Mouse (Mus musculus) right cerebral cortex, postnatal 4 days (tissue): ENCODE measurements around the gene Ren1.

Experiments
- DNase-seq: peaks from one replicate; pipeline ENCODE4 v3.0.0-alpha.2; 2022

Ren1 gene

DNA sequence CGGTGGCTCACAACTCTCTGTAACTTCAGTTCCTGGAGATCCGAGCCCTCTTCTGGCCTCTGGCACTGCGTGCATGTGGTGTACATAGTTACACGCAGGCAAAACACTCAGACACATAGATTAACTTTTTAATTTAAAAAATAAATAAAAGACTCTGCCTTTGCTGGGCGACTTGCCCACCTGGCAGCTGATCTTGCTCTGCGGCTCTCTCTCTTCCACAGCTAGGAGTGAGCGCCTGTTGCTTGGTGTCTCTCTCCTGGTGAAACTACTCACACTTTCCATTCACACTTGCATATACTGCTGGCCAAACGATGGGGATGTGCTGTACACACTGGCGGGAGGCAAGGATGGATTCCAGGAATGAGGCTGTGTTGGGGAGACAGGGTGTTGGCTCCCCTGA is 3.8 kb upstream of the Ren1 start:
- DNase-seq = peak; percentile 59

DNA sequence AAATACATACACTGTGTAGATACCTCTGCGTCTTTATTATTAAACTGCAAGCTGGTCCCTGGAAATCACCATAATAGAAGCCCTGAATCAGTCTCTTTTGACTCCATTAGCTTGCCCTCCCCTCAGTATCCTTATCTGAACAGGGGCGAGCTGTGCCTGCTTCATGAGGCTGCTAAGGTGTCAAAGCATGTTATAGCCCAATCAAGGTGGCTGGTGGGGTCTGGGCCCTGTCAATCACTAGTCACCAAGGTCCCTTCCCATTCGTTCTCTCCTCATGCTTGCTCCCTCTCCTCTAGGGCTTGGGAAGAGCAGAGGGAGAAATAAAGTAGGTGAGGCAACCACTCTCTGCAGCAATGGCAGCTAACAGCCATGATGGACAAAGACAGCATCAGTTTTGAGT is 3.1 kb upstream of the Ren1 start:
- DNase-seq = no peak

DNA sequence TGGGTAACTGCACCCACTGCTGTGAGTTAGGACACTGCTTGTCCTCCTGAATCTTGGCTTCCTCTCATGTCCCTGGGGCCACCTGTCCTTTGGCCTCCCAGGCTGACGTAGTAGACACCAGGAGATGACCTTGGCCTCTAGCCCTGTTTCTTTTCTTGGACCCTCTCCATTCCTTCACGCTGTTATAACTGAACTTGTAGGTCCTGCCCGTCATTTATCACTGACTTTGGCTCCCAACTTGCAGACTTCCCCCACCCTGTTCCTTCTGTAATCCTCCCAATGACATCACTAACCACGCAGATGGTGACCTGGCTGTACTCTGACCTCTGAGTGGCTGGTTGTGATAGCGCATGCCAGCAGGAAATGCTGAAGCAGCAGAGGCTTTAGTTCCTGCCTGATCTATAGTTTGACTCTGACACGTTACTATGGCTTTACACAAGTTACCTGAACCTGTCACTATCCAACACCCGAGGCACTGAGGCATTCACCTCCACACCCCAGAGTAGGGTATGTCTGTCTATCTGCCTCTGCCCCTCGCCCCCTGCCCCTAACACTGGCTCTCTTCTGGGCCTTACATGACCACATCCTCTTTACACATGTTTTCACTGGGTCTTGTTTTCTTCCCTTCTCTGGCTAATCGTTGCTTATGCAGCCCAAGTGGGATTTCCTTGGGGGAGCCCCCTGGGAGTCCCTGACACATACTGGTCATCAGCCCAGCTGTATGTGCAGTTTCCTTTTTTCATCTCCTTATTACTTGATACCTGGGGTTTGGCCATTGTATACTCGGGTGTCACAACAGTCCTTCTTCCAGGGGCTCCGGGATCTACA is 2.4 kb upstream of the Ren1 start:
- DNase-seq = no peak

DNA sequence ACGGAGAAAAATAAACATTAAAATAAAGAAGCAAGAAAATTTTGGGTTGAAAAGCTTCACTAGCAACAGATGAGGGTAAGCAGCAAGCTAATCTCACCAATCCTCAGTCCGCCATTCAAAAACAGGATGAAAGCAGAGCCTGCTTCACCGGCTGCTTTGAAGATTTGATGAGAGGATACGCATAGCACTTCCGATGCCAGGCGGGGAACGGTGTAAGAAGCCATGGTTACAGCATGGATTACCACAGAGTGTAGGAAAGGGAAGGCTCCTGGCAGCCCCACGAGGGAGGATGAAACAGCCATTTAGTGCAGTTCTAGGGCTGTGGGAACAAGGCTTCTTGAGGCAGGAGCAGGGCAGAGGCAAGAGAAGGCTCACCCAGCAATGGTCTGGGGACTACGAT is 1.5 kb downstream of the Ren1 start:
- DNase-seq = peak; percentile 51

DNA sequence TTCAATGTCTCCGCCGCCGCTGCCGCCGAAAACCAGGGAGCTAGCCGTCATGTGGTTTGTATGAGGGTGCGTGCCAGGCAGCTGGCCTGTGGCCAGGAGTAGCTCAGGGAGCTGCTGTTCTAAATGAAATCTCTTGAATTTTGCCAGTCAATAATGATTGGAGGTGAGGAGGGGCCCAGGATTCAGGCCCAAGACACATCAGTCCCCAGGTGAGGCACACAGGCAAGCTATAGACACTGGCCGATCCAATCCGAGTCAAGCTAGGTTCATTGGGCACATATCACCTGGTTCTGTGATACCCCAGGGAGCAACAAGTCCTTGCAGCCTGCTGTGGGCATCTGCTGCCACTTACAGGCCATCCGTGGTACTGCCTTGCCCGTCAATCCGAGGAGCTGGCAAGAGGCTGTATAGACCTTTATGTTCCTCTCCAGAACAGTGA is 3.1 kb downstream of the Ren1 start:
- peak; percentile 87 for DNase-seq

DNA sequence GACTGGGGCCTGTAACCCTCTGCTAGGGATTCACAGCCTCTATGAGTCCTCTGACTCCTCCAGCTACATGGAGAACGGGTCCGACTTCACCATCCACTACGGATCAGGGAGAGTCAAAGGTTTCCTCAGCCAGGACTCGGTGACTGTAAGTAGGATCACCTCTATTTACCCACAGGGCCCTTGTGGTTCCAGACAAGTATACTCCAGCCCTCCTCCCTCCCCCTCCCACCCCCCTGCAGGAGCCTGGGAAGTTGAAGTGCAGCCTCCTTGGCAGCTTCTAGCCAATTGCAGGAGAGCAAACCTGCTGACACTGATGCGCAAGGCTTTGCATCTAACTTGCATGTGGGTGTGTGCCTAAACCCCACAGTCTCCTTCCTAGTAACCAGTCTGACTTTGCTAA is 5.2 kb downstream of the Ren1 start:
- no peak for DNase-seq

DNA sequence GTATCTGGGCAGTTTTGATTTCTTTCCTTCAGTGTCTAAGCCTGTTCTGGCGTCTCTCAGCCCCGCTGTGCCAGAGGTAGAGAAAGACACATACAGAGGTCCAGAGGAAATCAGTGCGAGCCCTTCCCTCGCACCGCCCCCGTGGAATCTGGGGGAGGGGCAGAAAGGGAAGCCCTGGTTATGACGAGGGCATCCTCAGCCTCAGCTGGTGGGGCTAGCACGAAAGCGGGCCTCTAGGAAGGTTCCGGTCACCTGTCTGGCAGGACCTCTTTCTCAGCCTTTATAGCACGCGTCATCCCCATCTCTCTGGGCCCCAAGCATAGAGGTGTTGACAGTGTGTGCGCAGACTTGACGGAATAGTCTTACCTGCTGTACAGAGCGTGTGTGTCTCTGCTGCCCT is 5.6 kb downstream of the Ren1 start:
- no peak for DNase-seq

- no peak for DNase-seq
These were observed 6.0 kb downstream of the Ren1 start for GRCm38 (mm10) chr1:133356330-133356729.

DNA sequence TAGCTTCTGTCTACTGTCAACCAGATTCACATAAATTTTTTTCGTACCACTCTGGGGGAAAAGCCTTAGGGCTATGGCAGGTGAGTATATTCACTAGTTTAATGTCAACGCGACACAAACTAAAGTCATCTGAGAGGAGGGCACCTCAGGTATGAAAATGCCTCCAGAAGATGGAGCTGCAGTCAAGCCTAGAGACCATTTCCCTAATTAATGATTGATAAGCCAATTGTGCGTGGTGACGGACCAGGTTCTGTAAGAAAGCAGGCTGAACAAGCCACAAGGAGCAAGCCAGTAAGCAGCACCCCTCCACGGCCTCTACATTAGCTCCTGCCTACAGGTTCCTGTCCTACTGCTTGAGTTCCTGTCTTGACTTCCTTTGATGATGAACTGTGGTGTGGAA is 10.7 kb downstream of the Ren1 start:
- no peak for DNase-seq

DNA sequence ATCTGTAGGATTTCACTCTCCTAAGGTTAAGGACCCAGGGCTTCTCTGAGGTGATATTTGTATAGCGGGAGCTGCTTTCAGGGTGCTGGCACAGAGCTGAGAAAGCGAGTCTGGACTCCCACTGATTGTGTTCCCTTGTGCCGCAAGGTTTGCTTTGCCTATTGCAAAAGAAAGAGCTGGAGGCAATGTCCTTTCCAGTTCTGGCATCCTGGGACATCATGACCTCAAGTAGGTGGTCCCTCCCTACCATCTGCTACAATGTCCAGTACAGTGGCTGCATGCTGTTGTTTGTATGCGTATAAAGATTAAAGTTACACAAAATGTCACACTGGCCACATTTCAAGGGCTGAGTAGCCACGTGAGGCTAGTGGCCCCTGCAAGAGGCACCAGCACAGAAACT is 11.8 kb downstream of the Ren1 start:
- DNase-seq = no peak

DNA sequence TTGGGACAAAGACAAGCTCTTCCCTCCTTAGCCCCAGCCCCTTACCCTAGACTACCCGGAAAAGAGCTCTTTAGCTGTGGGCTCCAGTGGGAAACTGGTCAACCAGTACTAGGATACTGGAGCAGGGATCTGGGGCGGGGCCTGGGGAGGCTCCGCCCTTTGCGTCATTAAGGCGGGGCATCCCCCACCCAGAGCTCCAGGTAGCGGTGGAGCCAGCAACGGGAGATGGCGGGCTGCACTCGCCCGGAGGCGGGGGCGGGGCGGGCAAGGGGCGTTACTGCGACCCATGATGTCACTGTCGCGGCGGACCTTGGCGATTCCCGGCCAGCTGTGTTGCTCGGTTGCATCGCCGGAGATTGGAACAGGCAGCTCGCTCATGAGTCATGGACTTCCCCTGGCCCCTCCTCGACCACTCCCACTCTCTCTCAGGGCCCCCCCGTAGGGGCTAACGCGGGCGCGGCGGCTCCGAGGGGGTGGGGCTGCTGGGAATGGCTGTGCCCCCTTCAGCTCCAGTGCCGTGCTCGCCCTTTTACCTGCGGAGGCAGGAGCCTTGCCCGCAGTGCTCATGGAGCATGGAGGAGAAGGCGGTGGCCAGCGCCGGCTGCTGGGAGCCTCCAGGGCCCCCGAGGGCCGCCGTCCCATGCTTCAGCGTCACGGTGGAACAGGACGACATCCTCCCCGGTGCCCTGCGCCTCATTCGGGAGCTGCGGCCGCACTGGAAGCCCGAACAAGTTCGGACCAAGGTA is 13.1 kb downstream of the Ren1 start, which contains the start of gene Etnk2:
TSS of gene Etnk2 (plus strand) at position 297 of the 746 bp plus-strand sequence.
- DNase-seq = peak; percentile 71

- DNase-seq = no peak
These were observed 13.8 kb downstream of the Ren1 start for GRCm38 (mm10) chr1:133364022-133364630.

- no peak for DNase-seq
These were observed 14.6 kb downstream of the Ren1 start for GRCm38 (mm10) chr1:133364890-133365289.

DNA sequence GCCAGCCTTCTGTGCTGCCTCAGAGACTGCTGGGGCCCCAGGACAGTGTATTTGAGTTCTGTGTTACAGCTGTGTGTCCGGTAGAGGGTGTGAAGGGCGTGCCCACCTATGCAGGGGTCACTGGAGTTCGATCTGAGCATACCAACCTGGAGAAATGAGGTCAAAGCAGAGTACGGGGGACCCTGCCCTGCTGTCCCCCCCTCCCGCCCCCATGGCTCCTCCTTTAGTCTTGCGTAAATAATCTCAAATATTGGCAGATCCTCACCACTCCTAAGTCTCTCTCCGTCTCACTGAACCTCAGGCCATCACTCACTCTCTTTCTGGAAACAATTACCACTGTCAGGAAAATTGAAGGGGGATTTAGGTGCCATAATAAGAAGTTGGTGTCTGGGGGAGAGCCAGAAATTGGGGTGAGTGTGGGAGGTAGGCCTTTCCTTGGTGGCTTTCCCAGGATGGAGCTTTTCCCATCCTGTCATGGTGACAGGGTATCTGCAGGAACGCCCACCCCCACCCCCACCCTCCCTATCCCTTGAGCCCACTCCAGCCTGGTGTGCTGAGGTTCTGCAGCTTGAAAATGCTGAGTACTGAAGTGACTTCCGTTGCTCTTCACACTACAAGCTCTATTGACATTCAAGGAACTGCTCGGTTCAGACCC is 16.8 kb downstream of the Ren1 start:
- DNase-seq = no peak

GRCm38 (mm10) chr1:133367606-133368488 is 17.5 kb downstream of the Ren1 start:
- no peak for DNase-seq

- no peak for DNase-seq
These were observed 18.3 kb downstream of the Ren1 start for GRCm38 (mm10) chr1:133368644-133369043.

DNA sequence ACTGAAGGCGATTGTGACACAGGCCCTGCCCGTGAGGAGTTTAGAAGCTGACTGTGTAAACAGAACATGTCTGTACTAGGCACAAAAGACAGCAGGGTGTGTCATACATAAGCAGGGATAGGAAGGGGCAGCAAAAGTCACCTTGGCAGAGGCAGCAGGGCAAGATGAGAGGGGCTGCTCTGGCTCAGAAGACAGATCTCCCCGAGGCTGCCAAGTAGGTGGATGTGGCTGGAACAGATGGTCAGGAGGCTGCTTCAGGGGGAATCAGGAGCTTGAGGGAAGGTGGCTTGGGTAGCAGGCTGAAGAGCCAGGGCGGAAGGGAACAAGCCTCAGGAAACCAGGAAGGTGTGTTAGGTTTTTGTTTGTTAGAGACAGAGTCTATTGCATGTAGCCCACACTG is 20.0 kb downstream of the Ren1 start:
- no peak for DNase-seq

DNA sequence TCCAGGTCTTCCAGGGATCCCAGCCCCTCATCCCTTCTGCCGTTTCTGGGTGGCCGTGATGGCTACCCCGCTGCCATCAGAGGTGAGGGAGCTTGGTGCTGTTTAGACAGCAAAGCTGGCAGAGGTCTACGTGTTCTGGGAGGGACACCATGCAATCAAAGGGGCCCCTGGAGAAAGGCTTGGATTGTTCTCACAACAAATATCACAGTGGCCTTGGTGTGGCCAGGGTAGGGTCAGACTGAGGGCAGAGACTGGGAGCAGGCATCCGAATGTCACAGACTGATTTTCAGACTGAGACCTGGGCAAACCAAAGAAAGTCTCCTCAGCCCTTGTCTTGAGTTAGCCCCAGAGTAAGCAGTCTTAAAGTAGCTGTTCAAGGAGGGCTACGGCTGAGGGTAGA is 21.1 kb downstream of the Ren1 start:
- no peak for DNase-seq

GRCm38 (mm10) chr1:133372113-133372512 is 21.8 kb downstream of the Ren1 start:
- no peak for DNase-seq

DNA sequence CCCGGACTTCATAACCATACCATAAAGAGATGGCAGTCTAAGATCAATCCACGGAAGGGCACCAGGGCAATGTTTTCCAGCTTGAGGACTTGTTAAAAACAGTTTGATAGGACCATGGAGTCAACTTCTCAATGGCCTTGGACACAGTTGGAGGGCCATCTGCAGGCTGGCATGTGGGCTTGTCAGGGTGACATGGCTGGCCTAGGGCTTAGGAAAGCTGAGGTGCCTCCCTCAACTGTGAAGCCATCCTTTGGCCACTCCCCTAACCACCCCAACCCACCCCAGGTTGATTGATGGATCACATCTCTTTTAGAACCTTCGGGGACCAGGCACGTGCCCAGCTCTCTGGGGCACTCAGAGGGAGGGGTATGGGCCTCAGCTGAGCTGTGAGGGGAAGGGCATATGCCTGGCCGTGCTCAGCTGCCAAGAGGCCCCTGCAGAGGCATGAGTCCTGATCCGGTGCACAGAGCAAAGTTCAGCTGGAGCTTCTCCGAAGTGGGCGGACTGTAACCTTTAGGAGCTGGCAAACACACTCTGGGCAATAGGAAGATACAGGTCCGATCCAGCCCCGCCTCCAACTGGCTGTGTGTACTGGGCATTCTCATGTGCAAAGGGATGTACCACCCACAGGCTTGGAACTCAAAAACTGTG is 25.5 kb downstream of the Ren1 start:
- DNase-seq = no peak

DNA sequence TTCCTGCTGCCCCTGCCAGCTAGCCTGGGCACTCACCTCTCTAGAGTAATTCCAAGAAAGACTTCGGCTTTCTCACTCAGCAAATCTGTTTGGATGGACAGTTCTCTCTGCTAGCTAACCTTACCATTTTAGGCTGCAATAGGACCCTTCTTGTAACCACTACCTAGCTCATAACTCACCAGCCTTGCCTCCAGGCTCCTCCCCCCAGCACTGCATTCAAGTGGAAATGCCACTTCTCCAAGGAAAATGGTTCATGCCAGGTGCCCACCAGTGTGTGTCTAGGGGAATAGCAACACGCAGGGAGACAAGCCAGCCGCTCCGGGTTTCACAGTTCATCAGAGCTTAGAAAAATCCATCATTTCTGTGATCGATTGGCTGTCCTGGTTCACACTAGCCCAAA is 27.2 kb downstream of the Ren1 start:
- no peak for DNase-seq
